Mouse (Mus musculus): Measurements from ENCODE around the gene Ambra1.

DNA sequence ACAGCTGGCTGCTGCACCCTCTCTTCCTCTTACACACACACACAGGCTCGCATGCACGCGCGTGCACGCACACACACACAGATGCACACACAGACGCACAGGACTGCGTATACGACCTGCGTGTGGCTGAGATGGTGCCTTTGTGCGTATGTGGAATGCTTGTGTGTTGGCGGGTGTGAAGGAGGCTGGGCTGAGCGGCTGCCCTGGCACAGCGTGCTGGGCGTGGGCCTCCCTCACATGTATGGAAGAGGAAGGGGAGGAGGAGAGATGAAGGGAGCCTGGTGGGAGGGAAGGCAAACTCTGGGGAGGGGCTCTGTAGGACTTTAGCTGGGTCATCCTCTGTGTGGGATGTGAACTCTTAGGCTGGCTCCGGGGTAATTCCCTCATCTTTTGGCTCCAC lies 195.5 kb downstream of the Ambra1 start:
- TF ChIP-seq POLR2A (IDR thresholded peaks at IDR 0.05; ENCODE audit: insufficient read length, low read depth) (no peak), TCF12 (IDR thresholded peaks at IDR 0.05; ENCODE audit: insufficient read depth, poor library complexity, severe bottlenecking) (no peak), E2F4 (IDR thresholded peaks at IDR 0.05; ENCODE audit: insufficient read depth) (no peak), MAX (IDR thresholded peaks at IDR 0.05; ENCODE audit: low read depth) (no peak), USF1 (IDR thresholded peaks at IDR 0.05; ENCODE audit: low read depth) (no peak), POLR2AphosphoS2 (IDR thresholded peaks at IDR 0.05; ENCODE audit: insufficient read length, low read depth) (no peak), MYOD1 (IDR thresholded peaks at IDR 0.05; ENCODE audit: control insufficient read depth in 1 of 3, insufficient read length in 2 of 3, low read depth in 2 of 3) (no peak), TCF3 (IDR thresholded peaks at IDR 0.05; ENCODE audit: insufficient read length, low read depth) (no peak), CEBPB (IDR thresholded peaks at IDR 0.05; ENCODE audit: insufficient read depth, poor library complexity, severe bottlenecking) (no peak), SRF (IDR thresholded peaks at IDR 0.05; ENCODE audit: control insufficient read depth, insufficient read length, low read depth) (no peak)

Data from myocyte (in vitro differentiated cells).